Mouse (Mus musculus): Measurements from ENCODE around the gene Adamts7.

Adamts7 gene

GRCm38 (mm10) chr9:90162926-90163748 is at the start of gene Adamts7:
Gene Adamts7, plus strand, starts transcription at chr9:90163069.
- DNase-seq: peak; percentile 28

- DNase-seq: no peak
Measured at GRCm38 (mm10) chr9:90113151-90113550, 49.7 kb upstream of the Adamts7 start.

GRCm38 (mm10) chr9:90113651-90114566 is 49.0 kb upstream of the Adamts7 start:
- peak; percentile 94 for DNase-seq

- DNase-seq: peak; percentile 98
Measured at GRCm38 (mm10) chr9:90114567-90115307, 48.1 kb upstream of the Adamts7 start, which contains the start of gene Morf4l1. Gene Morf4l1, minus strand, starts transcription at chr9:90114774.

- no peak for DNase-seq
Measured at GRCm38 (mm10) chr9:90115308-90115700, 47.6 kb upstream of the Adamts7 start.

- DNase-seq: no peak
Measured at GRCm38 (mm10) chr9:90117234-90117633, 45.6 kb upstream of the Adamts7 start.

- no peak for DNase-seq
Measured at GRCm38 (mm10) chr9:90122246-90122740, 40.6 kb upstream of the Adamts7 start.

GRCm38 (mm10) chr9:90124156-90124872 is 38.6 kb upstream of the Adamts7 start:
- no peak for DNase-seq

GRCm38 (mm10) chr9:90124873-90125245 is 38.0 kb upstream of the Adamts7 start:
- DNase-seq: no peak

- no peak for DNase-seq
Measured at GRCm38 (mm10) chr9:90125416-90126099, 37.3 kb upstream of the Adamts7 start.

GRCm38 (mm10) chr9:90126260-90127010 is 36.4 kb upstream of the Adamts7 start:
- DNase-seq: peak; percentile 89

- no peak for DNase-seq
Measured at GRCm38 (mm10) chr9:90127146-90127545, 35.7 kb upstream of the Adamts7 start.

GRCm38 (mm10) chr9:90128636-90129201 is 34.1 kb upstream of the Adamts7 start:
- no peak for DNase-seq

GRCm38 (mm10) chr9:90133562-90134355 is 29.1 kb upstream of the Adamts7 start:
- no peak for DNase-seq

GRCm38 (mm10) chr9:90135466-90135865 is 27.4 kb upstream of the Adamts7 start:
- no peak for DNase-seq

- no peak for DNase-seq
Measured at GRCm38 (mm10) chr9:90135963-90136677, 26.7 kb upstream of the Adamts7 start.

GRCm38 (mm10) chr9:90136678-90136965 is 26.2 kb upstream of the Adamts7 start:
- DNase-seq: no peak

- DNase-seq: no peak
Measured at GRCm38 (mm10) chr9:90145788-90146187, 17.1 kb upstream of the Adamts7 start.

- DNase-seq: no peak
Measured at GRCm38 (mm10) chr9:90146869-90147268, 16.0 kb upstream of the Adamts7 start.

All from thymus, postnatal 14 days (tissue).